22 mouse cellular contexts compared by ENCODE assay signal in genomic region chr5:17883357-17883875, GRCm38 (mm10). TPM values are rescaled to one million over a fixed set of nuclear protein-coding genes. Genes with fewer than 3 reads are reported as not detected.
DNase-seq lines count a peak whose midpoint lies in the region; ATAC-seq and TF ChIP-seq lines count a peak whose summit lies in the region.
"Had no signal": no experiment of that assay in that cellular context is flagged by ENCODE, and none has a peak within 500 bp of the region (broad histone marks: within the 10 kb centered on the region; RNA-seq: fewer than 3 reads in every experiment).

No protein-coding gene starts in this region.

- H3K27ac ChIP-seq in gastrocnemius, adult 2 months: peak overlapping the region; percentile 32; the same call in 1 of the 2 replicates
- peak overlapping the region; percentile 91 for H3K27ac ChIP-seq in heart, adult 2 months
- no peak overlapping the region for H3K27ac ChIP-seq in heart, embryonic 10.5 days
- H3K27ac ChIP-seq in liver, adult 2 months (replicated peaks; ENCODE audit: insufficient read depth, low read depth, low read length): no peak overlapping the region
- H3K27ac ChIP-seq in liver, embryonic 11.5 days (ENCODE audit: low read depth, low read length): no peak overlapping the region
- H3K27ac ChIP-seq in lung, postnatal 0 days (ENCODE audit: low read length): no peak overlapping the region

- TF ChIP-seq EP300 in heart, adult 2 months (IDR thresholded peaks at IDR 0.05; ENCODE audit: insufficient read depth, low read depth, low read length): no peak
- TF ChIP-seq EP300 in lung, postnatal 0 days (IDR thresholded peaks at IDR 0.05): peak; percentile 97

- no peak overlapping the region for H3K4me2 ChIP-seq in liver, embryonic 11.5 days
- no peak overlapping the region for H3K4me2 ChIP-seq in lung, postnatal 0 days (replicated peaks; ENCODE audit: low read depth, low read length)

- peaks cover 37% of the 10 kb centered on the region for H3K36me3 ChIP-seq in heart, adult 2 months (ENCODE audit: control insufficient read depth, insufficient read depth, low read length)
- H3K36me3 ChIP-seq in heart, embryonic 10.5 days: no peaks in the 10 kb centered on the region
- no peaks in the 10 kb centered on the region for H3K36me3 ChIP-seq in liver, adult 2 months (ENCODE audit: control insufficient read depth, insufficient read depth, low read length)
- no peaks in the 10 kb centered on the region for H3K36me3 ChIP-seq in liver, embryonic 11.5 days (ENCODE audit: control insufficient read depth, insufficient read depth, low read length)
- H3K36me3 ChIP-seq in lung, postnatal 0 days (ENCODE audit: insufficient read depth, low read length): no peaks in the 10 kb centered on the region
- H3K36me3 ChIP-seq: G1E had no signal

- TF ChIP-seq CTCF in gastrocnemius, adult 2 months (IDR thresholded peaks at IDR 0.05): no peak
- no peak for TF ChIP-seq CTCF in heart, adult 2 months (IDR thresholded peaks at IDR 0.05)
- TF ChIP-seq CTCF in liver, adult 2 months (IDR thresholded peaks at IDR 0.05; ENCODE audit: low read depth, low read length): no peak
- no peak for TF ChIP-seq CTCF in lung, postnatal 0 days (IDR thresholded peaks at IDR 0.05)

- no peaks in the 10 kb centered on the region for H3K9me3 ChIP-seq in heart, embryonic 10.5 days
- no peaks in the 10 kb centered on the region for H3K9me3 ChIP-seq in liver, embryonic 11.5 days (ENCODE audit: control insufficient read depth, low read length)
- no peaks in the 10 kb centered on the region for H3K9me3 ChIP-seq in lung, postnatal 0 days (ENCODE audit: low read length)
- H3K9me3 ChIP-seq: G1E had no signal

- 39% methylated on average over 3 of the region's 3 CpGs for WGBS in heart, adult 2 months
- WGBS in heart, embryonic 10.5 days: 81% methylated on average over 3 of the region's 3 CpGs
- WGBS in liver, adult 2 months: 10% methylated on average over 3 of the region's 3 CpGs
- 74% methylated on average over 3 of the region's 3 CpGs for WGBS in liver, embryonic 11.5 days
- WGBS in lung, postnatal 0 days: 47% methylated on average over 3 of the region's 3 CpGs

- intact Hi-C loops in gastrocnemius, adult 2 months (cut with DNase I): loop anchor here (5.0 to 10.0 kb wide), 2 partner anchors 36 to 101 kb away; no protein-coding TSS in a partner anchor
- intact Hi-C loops in gastrocnemius, postnatal 36 days (cut with DNase I): no loop called here
- intact Hi-C loops in heart, adult 2 months (cut with DNase I): loop anchor here (5.0 kb wide), 2 partner anchors 99 to 119 kb away; no protein-coding TSS in a partner anchor

- peaks cover 12% of the 10 kb centered on the region for H3K4me1 ChIP-seq in heart, adult 2 months (ENCODE audit: control insufficient read depth, insufficient read depth, low read length)
- H3K4me1 ChIP-seq in heart, embryonic 10.5 days: 0 out of 2 replicates have a peak, but pooled peaks cover 8% of the 10 kb centered on the region
- peaks cover 9% of the 10 kb centered on the region; the same call in 1 of the 2 replicates for H3K4me1 ChIP-seq in liver, adult 2 months (ENCODE audit: control insufficient read depth, insufficient read depth, low read length)
- H3K4me1 ChIP-seq in liver, embryonic 11.5 days (replicated peaks; ENCODE audit: control insufficient read depth, insufficient read depth, low read length): no peaks in the 10 kb centered on the region
- H3K4me1 ChIP-seq in lung, postnatal 0 days (ENCODE audit: insufficient read depth, low read depth, low read length): no peaks in the 10 kb centered on the region

- TF ChIP-seq POLR2A in heart, adult 2 months (IDR thresholded peaks at IDR 0.05; ENCODE audit: insufficient read depth, low read depth, low read length): no peak
- no peak for TF ChIP-seq POLR2A in liver, adult 2 months (IDR thresholded peaks at IDR 0.05; ENCODE audit: extremely low read depth, insufficient read depth, low read length)

- ATAC-seq in liver, embryonic 11.5 days (replicated peaks; ENCODE audit: low FRiP score): no peak
- ATAC-seq in lung, postnatal 0 days: peak; percentile 68
- ATAC-seq: activated CD4-positive, CD25-positive, alpha-beta regulatory T cell, adult 4 months; CD4-positive, CD25-positive, alpha-beta regulatory T cell, adult 4 months; Patski had no signal

- H3K9ac ChIP-seq in heart, adult 2 months (ENCODE audit: low read depth, low read length): no peak overlapping the region
- H3K9ac ChIP-seq in liver, adult 2 months (ENCODE audit: low read depth, low read length): no peak overlapping the region
- H3K9ac ChIP-seq in liver, embryonic 11.5 days (ENCODE audit: low read depth, low read length): no peak overlapping the region
- H3K9ac ChIP-seq in lung, postnatal 0 days (replicated peaks; ENCODE audit: low read depth): no peak overlapping the region

- no peak overlapping the region for H3K4me3 ChIP-seq in gastrocnemius, adult 2 months
- peak overlapping the region; percentile 38 for H3K4me3 ChIP-seq in heart, adult 2 months
- no peak overlapping the region for H3K4me3 ChIP-seq in heart, embryonic 10.5 days
- H3K4me3 ChIP-seq in liver, adult 2 months (ENCODE audit: insufficient read depth, low read depth, low read length): no peak overlapping the region
- H3K4me3 ChIP-seq in liver, embryonic 11.5 days (ENCODE audit: low read depth, low read length): no peak overlapping the region
- no peak overlapping the region for H3K4me3 ChIP-seq in lung, postnatal 0 days (ENCODE audit: low read depth, low read length)

- no peaks in the 10 kb centered on the region for H3K27me3 ChIP-seq in heart, adult 2 months (ENCODE audit: control insufficient read depth, insufficient read depth, low read length)
- no peaks in the 10 kb centered on the region for H3K27me3 ChIP-seq in heart, embryonic 10.5 days (ENCODE audit: insufficient read depth, poor library complexity, severe bottlenecking)
- no peaks in the 10 kb centered on the region for H3K27me3 ChIP-seq in liver, adult 2 months (ENCODE audit: control insufficient read depth, insufficient read depth, low read length)
- H3K27me3 ChIP-seq in liver, embryonic 11.5 days (replicated peaks; ENCODE audit: control insufficient read depth, insufficient read depth, low read length): no peaks in the 10 kb centered on the region
- no peaks in the 10 kb centered on the region for H3K27me3 ChIP-seq in lung, postnatal 0 days (replicated peaks; ENCODE audit: insufficient read depth, low read length)
- H3K27me3 ChIP-seq: CH12.LX had no signal

- DNase-seq in gastrocnemius, adult 2 months: no peak
- DNase-seq in gastrocnemius, postnatal 36 days: no peak
- no peak for DNase-seq in heart, adult 2 months
- no peak for DNase-seq in heart, embryonic 10.5 days (ENCODE audit: low spot score)
- peak; percentile 53 for DNase-seq in liver, adult 2 months (ENCODE audit: extremely low read depth, low read depth, low spot score)
- DNase-seq in liver, embryonic 11.5 days (ENCODE audit: low spot score): no peak
- DNase-seq in lung, postnatal 0 days (ENCODE audit: low spot score): peak; percentile 60
- no peak for DNase-seq in lung, postnatal 25 days (ENCODE audit: low spot score)
- DNase-seq: adrenal gland, adult 2 months; adrenal gland, adult 8-10 months; adrenal gland, postnatal 10 days; adrenal gland, postnatal 14 days; adrenal gland, postnatal 25 days; adrenal gland, postnatal 36 days; B cell, adult 2 months; cerebellum, adult 11 months; cerebellum, adult 11-12 months had no signal

- no peaks in the 10 kb centered on the region for H3K79me2 ChIP-seq in heart, adult 2 months (replicated peaks; ENCODE audit: control insufficient read depth, insufficient read depth, low read length)
- no peaks in the 10 kb centered on the region for H3K79me2 ChIP-seq in liver, adult 2 months (ENCODE audit: control insufficient read depth, insufficient read depth, low read length)

RNA-seq across cellular contexts. Expression of gene Cd36, which starts 5.2 kb away (rescaled TPM):
- total RNA-seq in gastrocnemius, adult 2 months (2021): 100 to 1,000 TPM; 237 to 443 TPM
- total RNA-seq in gastrocnemius, postnatal 36 days (2021): 100 to 1,000 TPM; 264 to 332 TPM
- total RNA-seq in heart, adult 2 months (2021): 1,000 to 10,000 TPM; 1,665 to 1,999 TPM
- 341 and 831 TPM in 2 replicates for polyA plus RNA-seq in heart, adult 2 months (2012; rRNA removed)
- 19.3 and 33.8 TPM in 2 replicates for polyA plus RNA-seq in heart, embryonic 10.5 days (2016; fragmentation: Nextera tagmentation; extraction: Ambion mirVana)
- 62.4 and 73.3 TPM in 2 replicates for total RNA-seq in liver, adult 2 months (2014; rRNA removed)
- 3.6 and 19.7 TPM in 2 replicates for polyA plus RNA-seq in liver, adult 2 months (2012; rRNA removed)
- 11.3 and 11.9 TPM in 2 replicates for polyA plus RNA-seq in liver, embryonic 11.5 days (2014; fragmentation: Nextera tagmentation; extraction: Ambion mirVana)
- polyA plus RNA-seq in lung, postnatal 0 days (2015; fragmentation: Nextera tagmentation; extraction: Ambion mirVana): 448 and 458 TPM in 2 replicates
- polyA plus RNA-seq: G1E had no signal

Comparison
In these comparisons a context has a peak if more than half of its experiments do, and no peak if none do; other contexts are left out.
1. DNase-seq: peak in liver, adult 2 months (single experiment) and lung, postnatal 0 days (single experiment); none in gastrocnemius, adult 2 months (single experiment), gastrocnemius, postnatal 36 days (0 of 2), heart, adult 2 months (0 of 2), heart, embryonic 10.5 days (single experiment), liver, embryonic 11.5 days (single experiment) and lung, postnatal 25 days (single experiment).
2. H3K27ac ChIP-seq: peak in gastrocnemius, adult 2 months (single experiment) and heart, adult 2 months (single experiment); none in heart, embryonic 10.5 days (single experiment), liver, adult 2 months (single experiment), liver, embryonic 11.5 days (single experiment) and lung, postnatal 0 days (single experiment).